Comparison of ENCODE assay signal across 13 mouse cellular contexts in the genomic region with DNA sequence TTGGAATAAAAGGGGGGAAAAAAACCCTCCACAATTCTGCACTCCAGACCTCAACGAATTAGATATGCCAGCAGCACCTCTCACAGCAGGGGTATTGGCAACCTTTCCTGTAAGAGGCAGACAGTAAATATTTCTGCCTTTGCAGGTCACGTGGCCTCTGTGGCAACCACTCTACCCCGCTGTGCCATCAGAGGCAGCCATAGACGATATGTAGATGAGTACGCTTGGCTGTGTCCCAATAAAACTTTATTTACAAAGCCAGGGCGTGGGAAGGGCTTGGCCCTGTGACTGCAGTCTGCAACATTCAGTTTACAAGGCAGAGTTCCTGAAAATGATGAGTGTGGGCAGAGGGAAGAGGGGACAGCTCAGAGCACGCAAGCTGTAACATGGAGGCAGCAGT.
DNase-seq lines count a peak whose midpoint lies in the region; ATAC-seq and TF ChIP-seq lines count a peak whose summit lies in the region.
"Had no signal": no experiment of that assay in that cellular context is flagged by ENCODE, and none has a peak within 500 bp of the region (broad histone marks: within the 10 kb centered on the region; RNA-seq: fewer than 3 reads in every experiment).

No protein-coding gene starts in this region.

- H3K9ac ChIP-seq in intestine, postnatal 0 days (ENCODE audit: low read depth, low read length): no peak overlapping the region
- H3K9ac ChIP-seq in intestine, embryonic 16.5 days (ENCODE audit: low read depth, low read length): no peak overlapping the region
- H3K9ac ChIP-seq: hindbrain, embryonic 12.5 days; kidney, embryonic 15.5 days had no signal

- no peak overlapping the region for H3K4me3 ChIP-seq in intestine, postnatal 0 days (ENCODE audit: low read depth, low read length)
- H3K4me3 ChIP-seq in intestine, embryonic 16.5 days (ENCODE audit: low read length): no peak overlapping the region
- H3K4me3 ChIP-seq: hindbrain, embryonic 12.5 days; kidney, embryonic 15.5 days had no signal

- H3K4me1 ChIP-seq in intestine, postnatal 0 days (replicated peaks; ENCODE audit: control insufficient read depth, insufficient read depth, low read length): no peaks in the 10 kb centered on the region
- no peaks in the 10 kb centered on the region for H3K4me1 ChIP-seq in intestine, embryonic 16.5 days (ENCODE audit: control insufficient read depth, insufficient read depth, low read length)
- H3K4me1 ChIP-seq: hindbrain, embryonic 12.5 days; kidney, embryonic 15.5 days had no signal

- H3K36me3 ChIP-seq in intestine, postnatal 0 days (ENCODE audit: control insufficient read depth, insufficient read depth): no peaks in the 10 kb centered on the region
- H3K36me3 ChIP-seq in intestine, embryonic 16.5 days (ENCODE audit: control insufficient read depth, insufficient read depth, low read length): no peaks in the 10 kb centered on the region
- H3K36me3 ChIP-seq: hindbrain, embryonic 12.5 days; kidney, embryonic 15.5 days had no signal

- 51% methylated on average over 7 of the region's 7 CpGs for WGBS in intestine, postnatal 0 days
- WGBS in intestine, embryonic 16.5 days: 57% methylated on average over 7 of the region's 7 CpGs
- 24% methylated on average over 7 of the region's 7 CpGs for WGBS in large intestine, adult 2 months

- no peak overlapping the region for H3K4me2 ChIP-seq in intestine, postnatal 0 days (replicated peaks; ENCODE audit: low read depth)
- no peak overlapping the region for H3K4me2 ChIP-seq in intestine, embryonic 16.5 days (ENCODE audit: low read depth, low read length)
- H3K4me2 ChIP-seq: heart, embryonic 11.5 days; hindbrain, embryonic 12.5 days; kidney, embryonic 15.5 days had no signal

- no peaks in the 10 kb centered on the region for H3K27me3 ChIP-seq in intestine, postnatal 0 days (replicated peaks; ENCODE audit: control insufficient read depth, insufficient read depth, low read length)
- no peaks in the 10 kb centered on the region for H3K27me3 ChIP-seq in intestine, embryonic 16.5 days (replicated peaks; ENCODE audit: control insufficient read depth, insufficient read depth, low read length)
- H3K27me3 ChIP-seq: hindbrain, embryonic 12.5 days had no signal

- no peaks in the 10 kb centered on the region for H3K9me3 ChIP-seq in intestine, postnatal 0 days (ENCODE audit: control insufficient read depth)
- no peaks in the 10 kb centered on the region for H3K9me3 ChIP-seq in intestine, embryonic 16.5 days (ENCODE audit: control insufficient read depth, low read length)
- H3K9me3 ChIP-seq: hindbrain, embryonic 12.5 days; kidney, embryonic 15.5 days had no signal

- TF ChIP-seq CTCF in intestine, postnatal 0 days (IDR thresholded peaks at IDR 0.05; ENCODE audit: low read depth): no peak

- H3K27ac ChIP-seq in intestine, postnatal 0 days (ENCODE audit: low read depth, low read length): no peak overlapping the region
- no peak overlapping the region for H3K27ac ChIP-seq in intestine, embryonic 16.5 days (ENCODE audit: low read length)
- H3K27ac ChIP-seq: hindbrain, embryonic 12.5 days; kidney, embryonic 15.5 days; macrophage had no signal

- peak; percentile 33; the same call in 1 of the 2 replicates for ATAC-seq in intestine, postnatal 0 days
- ATAC-seq in intestine, embryonic 16.5 days: no peak

- peak; percentile 7 for DNase-seq in ES-CJ7 (ENCODE audit: low read depth, low spot score)
- DNase-seq in large intestine, adult 2 months (ENCODE audit: low read depth, low spot score): peak; percentile 63
- DNase-seq in lung, postnatal 10 days: peak; percentile 35
- DNase-seq in thymus, postnatal 14 days: no peak
- DNase-seq in thymus, postnatal 36 days: no peak
- DNase-seq: adrenal gland, postnatal 25 days; thymus, adult 18-20 months had no signal

Comparison
In these comparisons a context has a peak if more than half of its experiments do, and no peak if none do; other contexts are left out.
1. DNase-seq: peak in ES-CJ7 (single experiment), large intestine, adult 2 months (single experiment) and lung, postnatal 10 days (single experiment); none in thymus, postnatal 14 days (single experiment) and thymus, postnatal 36 days (0 of 2).